Mouse (Mus musculus) brain, embryonic 18.5 days (tissue): Measurements from ENCODE around the gene Ccr5.
A peak's percentile ranks its signal among the peaks of the same experiment; 100 is the strongest.
"Not testable (repeated sequence)": the region's sequence is repeated elsewhere in the genome, so short reads cannot be mapped to it uniquely, and the experiment has no call there.

Experiments used
- DNase-seq: peaks from one replicate; pipeline ENCODE4 v3.0.0-alpha.2; 2012; ENCODE audit warnings: low read depth, low spot score

Ccr5 gene

GRCm38 (mm10) chr9:124121387-124122184 lies at the start of gene Ccr5:
Ccr5 (plus strand) TSS chr9:124121543.
- no peak for DNase-seq

GRCm38 (mm10) chr9:124079803-124080202 lies 41.5 kb upstream of the Ccr5 start:
- DNase-seq: no peak

GRCm38 (mm10) chr9:124080471-124080870 lies 40.9 kb upstream of the Ccr5 start:
- not testable (repeated sequence) for DNase-seq

GRCm38 (mm10) chr9:124090441-124090840 lies 30.9 kb upstream of the Ccr5 start:
- DNase-seq: no peak

- DNase-seq: no peak
Measured at GRCm38 (mm10) chr9:124099127-124099526, 22.2 kb upstream of the Ccr5 start.

GRCm38 (mm10) chr9:124100357-124100756 lies 21.0 kb upstream of the Ccr5 start:
- no peak for DNase-seq

- DNase-seq: no peak
Measured at GRCm38 (mm10) chr9:124101723-124102122, 19.6 kb upstream of the Ccr5 start, which contains the start of gene Ccr2. Ccr2 (plus strand) TSS chr9:124101950.

GRCm38 (mm10) chr9:124103199-124103598 lies 18.1 kb upstream of the Ccr5 start:
- no peak for DNase-seq

- DNase-seq: no peak
Measured at GRCm38 (mm10) chr9:124105196-124105595, 16.1 kb upstream of the Ccr5 start.

GRCm38 (mm10) chr9:124107232-124107631 lies 14.1 kb upstream of the Ccr5 start:
- DNase-seq: no peak

GRCm38 (mm10) chr9:124108356-124109127 lies 12.8 kb upstream of the Ccr5 start:
- DNase-seq: no peak

- no peak for DNase-seq
Measured at GRCm38 (mm10) chr9:124111997-124112396, 9.3 kb upstream of the Ccr5 start.

GRCm38 (mm10) chr9:124112591-124113239 lies 8.6 kb upstream of the Ccr5 start:
- no peak for DNase-seq

- DNase-seq: no peak
Measured at GRCm38 (mm10) chr9:124113777-124114176, 7.6 kb upstream of the Ccr5 start.

- no peak for DNase-seq
Measured at GRCm38 (mm10) chr9:124118489-124118888, 2.9 kb upstream of the Ccr5 start.

- no peak for DNase-seq
Measured at GRCm38 (mm10) chr9:124125576-124125975, 4.2 kb downstream of the Ccr5 start.

GRCm38 (mm10) chr9:124126373-124126772 lies 5.0 kb downstream of the Ccr5 start:
- no peak for DNase-seq

GRCm38 (mm10) chr9:124127412-124127811 lies 6.1 kb downstream of the Ccr5 start:
- no peak for DNase-seq

- peak; percentile 6 for DNase-seq
Measured at GRCm38 (mm10) chr9:124128379-124128778, 7.0 kb downstream of the Ccr5 start.

- DNase-seq: not testable (repeated sequence)
Measured at GRCm38 (mm10) chr9:124132899-124133298, 11.6 kb downstream of the Ccr5 start.

GRCm38 (mm10) chr9:124134919-124135318 lies 13.6 kb downstream of the Ccr5 start:
- not testable (repeated sequence) for DNase-seq

GRCm38 (mm10) chr9:124137619-124138018 lies 16.3 kb downstream of the Ccr5 start:
- no peak for DNase-seq
